Mouse (Mus musculus) limb, embryonic 10.5 days (tissue): ENCODE results near the gene Cpm. TPM values are rescaled to one million over a fixed set of nuclear protein-coding genes. Genes with fewer than 3 reads are reported as not detected.
"Not testable (repeated sequence)": the region's sequence is repeated elsewhere in the genome, so short reads cannot be mapped to it uniquely, and the experiment has no call there.

Experiments used
- DNase-seq: peaks from one replicate; pipeline ENCODE4 v3.0.0-alpha.2; 2017; ENCODE audit warnings: low spot score
- H3K27ac ChIP-seq: fragments of 300-500 bp; sonication (generic); 2 replicates; pipeline ENCODE4 v1.5.1; 2016; ENCODE audit warnings: mild to moderate bottlenecking
- H3K27me3 ChIP-seq: fragments of 300-500 bp; sonication (generic); 2 replicates; pipeline ENCODE4 v1.6.1; 2016; ENCODE audit warnings: low read depth, mild to moderate bottlenecking; ENCODE audit not compliant: poor library complexity, severe bottlenecking
- H3K36me3 ChIP-seq: fragments of 300-500 bp; sonication (generic); 2 replicates; pipeline ENCODE4 v1.6.1; 2016; ENCODE audit warnings: mild to moderate bottlenecking, moderate library complexity
- H3K4me1 ChIP-seq: fragments of 300-500 bp; sonication (generic); 2 replicates; pipeline ENCODE4 v1.6.1; 2016
- H3K4me3 ChIP-seq: fragments of 300-500 bp; sonication (generic); 2 replicates; pipeline ENCODE4 v1.5.1; 2016; ENCODE audit warnings: mild to moderate bottlenecking, moderate library complexity
- H3K9me3 ChIP-seq: fragments of 300-500 bp; sonication (generic); replicated peaks from 2 replicates; pipeline ENCODE4 v1.6.1; 2016; ENCODE audit warnings: mild to moderate bottlenecking
- WGBS: fragments of 180-500 bp; shearing (Covaris S2); methylation state at CpG from one replicate; pipeline ENCODE4 v1.1.7; 2016; 5-methylcytosine and 5-hydroxymethylcytosine counted together
- polyA plus RNA-seq: library from polyadenylated mRNA; unstranded; fragments of >200 nt; fragmentation: Nextera tagmentation; extraction: Ambion mirVana; gene quantifications from 2 replicates; pipeline ENCODE4 v1.2.1, GENCODE M21; 2016

Cpm gene
- polyA plus RNA-seq, 1 experiment from 2014 or later, result 31.5 TPM

DNA sequence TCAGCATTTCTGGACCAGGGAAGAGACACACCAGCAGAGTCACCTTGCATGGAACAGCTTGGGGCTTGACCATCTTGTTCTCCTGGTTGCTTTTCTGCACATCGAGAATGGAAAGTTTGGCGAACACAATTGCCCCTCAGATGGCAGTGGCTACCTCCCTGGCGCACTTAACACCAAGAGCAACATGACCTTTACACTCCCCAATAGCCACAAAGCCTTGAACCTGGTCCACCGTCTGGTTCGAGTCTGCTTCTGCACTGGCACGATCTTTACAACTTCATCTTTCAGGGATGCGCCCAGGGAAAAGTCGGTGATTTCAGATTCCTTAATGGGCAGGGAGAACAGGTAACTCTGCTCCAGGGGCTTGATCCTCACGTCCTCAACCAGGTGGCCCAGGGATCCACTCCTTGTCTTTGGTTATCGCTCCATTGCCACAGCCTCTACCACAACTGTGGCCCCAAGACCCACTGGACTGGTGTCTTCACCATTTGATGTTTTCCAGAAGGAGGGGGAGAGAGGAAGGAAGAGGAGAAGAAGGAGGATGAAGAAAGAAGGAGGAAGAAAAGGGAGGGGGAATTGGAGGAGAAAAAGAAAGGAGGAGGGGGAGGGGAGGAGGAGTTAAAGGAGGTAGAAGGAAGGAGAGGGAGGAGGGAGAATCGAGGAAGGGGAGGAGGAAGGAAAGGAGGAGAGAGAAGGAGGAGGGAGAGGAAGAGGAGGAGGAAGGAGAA lies 40.7 kb upstream of the Cpm start:
- H3K27me3 ChIP-seq, H3K9me3 ChIP-seq, H3K4me3 ChIP-seq, H3K36me3 ChIP-seq, DNase-seq, H3K27ac ChIP-seq: not testable (repeated sequence)
- WGBS, result 87% methylated on average over 11 of the region's 11 CpGs
- H3K4me1 ChIP-seq, result peaks cover 59% of the 10 kb centered on the region

DNA sequence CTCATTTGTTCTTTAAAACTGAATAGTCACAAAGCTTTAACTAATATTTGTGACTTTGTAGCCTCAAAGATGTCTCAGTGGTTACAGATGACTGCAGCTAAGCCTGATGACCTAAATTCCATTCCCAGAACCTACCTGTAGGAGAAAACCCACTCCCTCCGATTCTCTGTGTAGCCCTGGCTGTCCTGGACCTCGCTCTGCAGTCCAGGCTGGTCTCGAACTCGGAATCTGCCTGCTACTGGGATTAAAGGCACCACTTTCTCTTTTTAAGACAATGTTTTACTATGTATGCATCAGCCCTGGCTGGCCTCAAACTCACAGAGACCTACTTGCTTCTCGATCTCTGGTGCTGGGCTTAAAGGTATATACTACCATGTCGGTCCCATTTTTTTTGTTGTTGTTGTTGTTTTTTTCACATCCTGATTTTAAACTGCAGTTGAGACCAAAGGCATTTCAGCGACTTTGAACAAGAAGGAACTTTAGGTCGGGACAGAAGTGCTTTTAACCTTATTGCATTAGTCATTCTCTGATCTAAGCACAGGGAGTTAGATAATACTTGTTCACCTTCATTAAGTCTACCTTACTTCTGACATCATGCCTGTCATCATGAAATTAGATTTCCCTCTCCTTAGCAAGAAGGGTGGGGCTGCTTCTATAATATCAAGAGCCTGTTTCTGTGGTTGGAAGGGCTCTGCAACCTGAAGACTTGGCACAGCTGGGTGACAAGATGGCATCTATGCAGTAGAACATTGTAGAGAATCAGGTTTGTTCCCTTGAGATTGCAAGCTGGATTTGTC lies 40.0 kb upstream of the Cpm start:
- Histone ChIP-seq H3K27ac (0 out of 2 replicates have a peak overlapping the region, but pooled peaks have one; percentile 32), H3K9me3 (no peaks in the 10 kb centered on the region), H3K4me1 (peaks cover 53% of the 10 kb centered on the region), H3K4me3 (no peak overlapping the region), H3K36me3 (no peaks in the 10 kb centered on the region), H3K27me3 (0 out of 2 replicates have a peak, but pooled peaks cover 1% of the 10 kb centered on the region)
- 90% methylated on average over 8 of the region's 8 CpGs for WGBS
- DNase-seq, result no peak

DNA sequence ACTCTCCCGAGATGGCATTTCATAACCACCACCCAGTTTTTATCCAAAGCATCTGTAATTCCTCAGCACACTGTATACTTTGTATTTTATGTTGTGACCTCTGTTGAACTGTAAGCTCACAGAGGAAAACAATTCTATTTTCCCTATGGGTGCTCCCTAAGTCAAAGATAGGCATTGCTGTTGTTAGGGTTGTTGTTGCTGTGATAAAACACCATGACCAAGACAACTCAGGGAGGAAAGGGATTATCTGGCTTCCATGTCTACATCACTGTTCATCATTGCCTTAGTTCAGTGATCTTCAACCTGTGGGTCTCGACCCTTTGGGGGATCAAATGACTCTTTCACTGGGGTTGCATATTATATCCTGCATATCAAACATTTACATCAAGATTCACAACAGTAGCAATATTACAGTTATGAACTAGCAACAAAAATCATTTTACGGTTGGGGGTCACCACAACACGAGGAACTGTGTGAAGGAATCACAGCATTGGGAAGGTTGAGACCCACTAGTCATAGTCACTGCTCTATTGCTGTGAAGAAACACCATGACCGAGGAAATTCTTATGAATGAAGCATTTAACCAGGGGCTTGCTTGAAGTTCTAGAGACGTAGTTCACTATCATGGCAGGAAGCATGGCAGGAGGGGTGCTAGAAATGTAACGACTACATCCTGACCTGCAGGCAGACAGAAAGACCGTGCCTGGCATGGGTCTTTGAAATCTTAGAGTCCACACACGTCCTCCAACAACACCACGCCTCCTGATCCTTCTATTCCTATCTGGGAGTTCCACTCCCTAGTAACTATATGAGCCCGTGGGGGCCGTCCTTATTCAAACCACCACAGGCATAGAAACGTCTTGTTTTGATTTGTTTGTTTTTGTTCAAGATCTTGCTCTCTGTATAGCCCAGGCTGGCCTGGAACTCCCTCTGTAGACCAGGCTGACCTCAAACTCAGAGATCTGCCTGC lies 38.7 kb upstream of the Cpm start:
- Histone ChIP-seq H3K9me3 (no peaks in the 10 kb centered on the region), H3K4me3 (no peak overlapping the region), H3K27ac (peak overlapping the region; percentile 76), H3K36me3 (no peaks in the 10 kb centered on the region), H3K27me3 (0 out of 2 replicates have a peak, but pooled peaks cover 6% of the 10 kb centered on the region), H3K4me1 (peaks cover 51% of the 10 kb centered on the region)
- 75% methylated on average over 13 of the region's 13 CpGs for WGBS
- no peak for DNase-seq

DNA sequence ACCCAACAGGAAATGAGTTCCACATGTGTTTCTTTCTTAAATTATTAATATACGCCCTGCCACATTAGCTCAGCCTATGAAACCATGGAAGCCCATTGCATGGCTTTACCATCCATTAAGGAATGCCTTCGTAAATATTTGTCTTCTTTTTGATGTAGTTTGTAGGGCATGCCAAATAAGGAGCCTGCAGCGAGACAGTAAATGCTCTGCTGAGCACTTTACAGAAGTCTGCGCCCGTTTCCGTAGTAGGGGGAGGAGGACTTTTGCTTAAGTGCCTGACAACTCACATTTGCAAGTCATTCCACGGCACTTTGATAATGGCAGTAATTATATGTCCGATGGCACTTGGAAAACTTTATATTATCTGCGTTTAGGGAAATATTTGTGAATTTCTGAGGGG lies 37.5 kb upstream of the Cpm start:
- Histone ChIP-seq H3K27me3 (0 out of 2 replicates have a peak, but pooled peaks cover 6% of the 10 kb centered on the region), H3K27ac (peak overlapping the region; percentile 76), H3K36me3 (no peaks in the 10 kb centered on the region), H3K9me3 (no peaks in the 10 kb centered on the region), H3K4me1 (peaks cover 57% of the 10 kb centered on the region), H3K4me3 (no peak overlapping the region)
- DNase-seq, result no peak
- 26% methylated on average over 9 of the region's 9 CpGs for WGBS

DNA sequence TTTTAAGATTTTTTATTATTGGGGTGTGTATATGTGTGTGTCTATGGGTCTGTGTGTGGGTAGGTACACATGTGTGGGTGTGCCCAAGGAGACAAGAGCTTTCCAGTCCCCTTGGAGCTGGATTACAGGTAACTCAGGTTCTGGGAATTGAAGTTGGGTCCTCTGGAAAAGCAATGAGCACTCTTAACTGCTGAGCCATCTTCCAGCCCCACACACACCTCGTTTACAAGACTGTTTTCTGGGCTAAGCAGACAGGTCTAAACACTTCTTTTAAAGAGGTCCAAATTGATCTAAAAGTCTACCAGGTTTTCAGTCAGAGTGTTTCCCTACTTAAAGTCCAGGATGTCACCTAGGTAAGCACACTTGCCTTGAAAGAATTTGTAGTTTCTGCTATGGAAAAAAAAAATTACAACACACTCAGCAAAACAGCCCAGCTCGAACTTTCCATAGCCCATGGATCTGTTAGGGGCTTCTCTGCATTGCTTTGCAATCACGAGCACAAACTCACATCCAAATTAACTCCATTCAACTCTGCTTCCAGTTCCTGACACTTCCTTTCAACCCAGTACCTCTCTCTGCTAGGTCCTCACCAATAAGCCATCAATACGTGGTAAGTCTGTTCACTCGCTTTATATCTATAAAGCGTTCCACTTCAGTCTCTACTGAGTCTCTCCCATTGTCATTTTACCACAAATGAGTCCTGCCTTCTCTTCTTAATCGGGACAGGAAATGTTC lies 36.8 kb upstream of the Cpm start:
- 0 out of 2 replicates have a peak, but pooled peaks cover 6% of the 10 kb centered on the region for H3K27me3 ChIP-seq
- no peaks in the 10 kb centered on the region for H3K36me3 ChIP-seq
- no peak overlapping the region for H3K4me3 ChIP-seq
- H3K9me3 ChIP-seq, result no peaks in the 10 kb centered on the region
- no peak for DNase-seq
- peak overlapping the region; percentile 70 for H3K27ac ChIP-seq
- H3K4me1 ChIP-seq, result peaks cover 52% of the 10 kb centered on the region
- 74% methylated on average over 7 of the region's 7 CpGs for WGBS

DNA sequence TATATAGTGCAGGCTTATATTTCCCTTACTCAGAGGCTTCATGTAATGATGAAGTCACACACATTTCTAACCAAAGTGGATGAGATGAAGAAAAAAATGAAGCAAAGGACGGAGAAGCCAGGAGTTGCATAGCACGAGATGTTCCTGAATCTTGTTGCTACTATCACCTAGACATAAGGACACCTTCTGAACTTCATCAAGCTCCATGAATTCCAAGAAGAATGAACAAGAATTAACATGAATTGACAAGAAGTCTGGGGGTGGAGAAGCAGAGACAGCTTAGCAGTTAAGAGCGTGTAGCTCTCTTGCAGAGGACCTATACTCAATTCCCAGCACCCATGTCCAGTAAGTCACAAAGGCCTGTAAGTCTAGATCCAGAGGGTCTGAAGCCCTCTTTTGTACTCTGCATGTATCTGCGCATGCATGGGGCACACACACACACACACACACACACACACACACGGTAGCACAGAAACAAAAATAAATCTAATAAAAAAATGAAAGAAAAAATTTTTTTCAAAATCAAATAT lies 36.2 kb upstream of the Cpm start:
- Histone ChIP-seq H3K4me3 (no peak overlapping the region), H3K27ac (0 out of 2 replicates have a peak overlapping the region, but pooled peaks have one; percentile 70), H3K27me3 (0 out of 2 replicates have a peak, but pooled peaks cover 6% of the 10 kb centered on the region), H3K9me3 (no peaks in the 10 kb centered on the region), H3K36me3 (no peaks in the 10 kb centered on the region), H3K4me1 (peaks cover 52% of the 10 kb centered on the region)
- WGBS, result 91% methylated on average over 5 of the region's 5 CpGs
- DNase-seq, result no peak

DNA sequence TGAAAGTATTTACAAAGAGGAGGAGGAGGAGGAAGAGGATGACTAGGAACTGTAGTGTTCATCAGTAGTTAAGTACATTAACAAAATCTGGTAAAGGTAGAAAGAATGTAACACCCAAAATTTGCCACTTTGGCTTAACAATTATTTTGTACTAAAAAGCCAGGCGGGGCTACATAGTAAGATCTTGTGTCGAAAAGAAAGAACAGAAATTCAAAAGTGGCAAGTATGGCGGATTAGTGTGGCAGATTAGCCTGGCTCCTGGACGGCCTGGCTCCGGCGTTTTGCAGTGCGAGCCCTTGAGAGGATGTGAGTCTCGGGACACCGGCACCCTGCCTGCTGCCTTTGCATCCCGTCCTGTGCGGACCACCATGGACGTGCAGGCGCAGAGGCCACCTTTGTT lies 35.4 kb upstream of the Cpm start:
- no peak for DNase-seq
- Histone ChIP-seq H3K4me1 (peaks cover 49% of the 10 kb centered on the region), H3K9me3 (no peaks in the 10 kb centered on the region), H3K27ac (peak overlapping the region; percentile 53; the same call in 1 of the 2 replicates), H3K4me3 (no peak overlapping the region), H3K36me3 (no peaks in the 10 kb centered on the region), H3K27me3 (0 out of 2 replicates have a peak, but pooled peaks cover 6% of the 10 kb centered on the region)
- 95% methylated on average over 13 of the region's 13 CpGs for WGBS

DNA sequence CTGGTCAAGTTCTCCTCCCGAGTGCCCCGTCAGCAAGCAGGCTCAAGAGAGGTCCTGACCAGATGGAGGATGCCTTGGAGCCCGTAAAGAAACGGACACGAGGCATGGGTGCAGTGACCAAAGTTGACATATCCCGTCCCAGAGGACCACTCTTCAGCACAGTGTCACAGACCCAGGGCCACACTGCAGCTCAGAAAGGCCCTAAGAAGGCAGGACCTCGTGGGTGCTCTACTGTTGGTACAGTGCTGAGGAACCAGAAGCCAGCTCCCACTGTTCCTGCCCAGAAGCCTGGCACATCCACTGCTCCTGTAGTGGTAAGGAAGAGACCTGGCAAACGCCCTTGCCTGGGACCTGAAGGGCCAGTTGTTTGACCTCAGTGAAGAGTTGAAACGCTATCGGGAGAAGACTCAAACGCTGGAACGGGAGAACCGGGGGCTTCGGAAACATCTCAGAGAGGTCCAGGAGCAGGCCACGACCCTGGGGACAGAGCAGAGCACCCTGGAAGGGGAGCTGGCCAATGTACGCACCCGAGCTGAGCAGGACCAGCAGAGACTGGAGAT lies 34.9 kb upstream of the Cpm start:
- Histone ChIP-seq H3K4me3 (no peak overlapping the region), H3K27ac (peak overlapping the region; percentile 53), H3K27me3 (0 out of 2 replicates have a peak, but pooled peaks cover 6% of the 10 kb centered on the region), H3K4me1 (peaks cover 45% of the 10 kb centered on the region), H3K36me3 (no peaks in the 10 kb centered on the region), H3K9me3 (no peaks in the 10 kb centered on the region)
- DNase-seq, result no peak
- 89% methylated on average over 17 of the region's 17 CpGs for WGBS

DNA sequence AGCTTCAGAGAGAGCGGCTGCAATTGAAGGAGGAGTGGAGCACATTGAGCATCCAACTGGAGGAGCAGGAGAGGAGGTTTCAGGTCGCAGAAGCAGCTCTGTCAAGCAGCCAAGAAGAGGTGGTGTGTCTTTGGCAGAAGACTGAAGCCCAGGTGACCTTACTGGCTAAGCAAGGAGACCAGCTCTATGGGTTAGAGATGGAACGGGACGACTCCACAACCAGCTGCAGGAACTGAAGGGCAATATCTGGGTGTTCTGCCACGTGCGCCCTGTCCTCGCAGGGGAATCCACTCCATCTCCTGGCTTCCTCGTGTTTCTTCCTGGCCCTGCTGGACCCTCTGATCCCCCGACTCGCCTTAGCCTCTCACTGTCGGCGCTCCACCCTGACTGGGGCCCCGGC lies 34.4 kb upstream of the Cpm start:
- H3K36me3 ChIP-seq, result no peaks in the 10 kb centered on the region
- DNase-seq, result no peak
- WGBS, result 94% methylated on average over 13 of the region's 13 CpGs
- H3K4me3 ChIP-seq, result no peak overlapping the region
- peak overlapping the region; percentile 53 for H3K27ac ChIP-seq
- H3K27me3 ChIP-seq, result 0 out of 2 replicates have a peak, but pooled peaks cover 6% of the 10 kb centered on the region
- no peaks in the 10 kb centered on the region for H3K9me3 ChIP-seq
- H3K4me1 ChIP-seq, result peaks cover 41% of the 10 kb centered on the region

DNA sequence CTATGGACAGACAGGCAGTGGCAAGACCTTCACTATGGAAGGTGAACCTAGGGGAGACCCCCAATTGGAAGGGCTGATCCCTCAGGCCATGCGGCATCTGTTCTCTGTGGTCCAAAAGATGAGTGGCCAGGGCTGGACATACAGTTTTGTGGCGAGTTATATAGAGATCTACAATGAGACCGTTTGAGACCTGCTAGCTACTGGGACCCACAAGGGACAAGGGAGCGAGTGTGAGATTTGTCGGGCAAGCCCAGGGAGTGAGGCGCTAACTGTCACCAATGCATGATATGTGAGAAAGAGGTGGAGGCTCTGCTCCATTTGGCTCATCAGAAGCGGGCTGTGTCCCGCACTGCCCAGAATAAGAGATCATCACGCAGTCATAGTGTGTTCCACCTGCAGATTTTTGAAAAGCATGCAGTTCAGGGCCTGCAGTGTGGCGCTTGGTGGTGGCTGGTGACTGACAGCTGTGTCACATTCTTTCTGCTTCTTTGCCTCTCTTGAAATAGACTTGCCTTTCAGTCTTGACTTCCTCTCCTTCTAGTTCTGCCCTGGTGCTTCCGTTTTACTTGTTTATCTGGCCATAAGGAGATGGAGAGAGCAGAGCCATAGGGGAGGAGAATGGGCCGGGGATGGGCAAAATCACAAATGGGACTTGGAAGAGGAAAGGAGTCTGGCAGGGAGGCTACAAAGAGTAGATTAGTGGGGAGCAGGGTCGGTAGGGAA lies 33.7 kb upstream of the Cpm start:
- H3K27ac ChIP-seq, result 0 out of 2 replicates have a peak overlapping the region, but pooled peaks have one; percentile 9
- no peaks in the 10 kb centered on the region for H3K9me3 ChIP-seq
- peaks cover 35% of the 10 kb centered on the region for H3K4me1 ChIP-seq
- 0 out of 2 replicates have a peak, but pooled peaks cover 6% of the 10 kb centered on the region for H3K27me3 ChIP-seq
- no peak overlapping the region for H3K4me3 ChIP-seq
- no peaks in the 10 kb centered on the region for H3K36me3 ChIP-seq
- no peak for DNase-seq
- 80% methylated on average over 13 of the region's 13 CpGs for WGBS
